Mouse (Mus musculus): ENCODE data around the gene Hoxd3. TPM values are rescaled to one million over a fixed set of nuclear protein-coding genes. Genes with fewer than 3 reads are reported as not detected.

The Hoxd3 gene
- polyA plus RNA-seq, 1 experiment: 0.09 TPM

DNA sequence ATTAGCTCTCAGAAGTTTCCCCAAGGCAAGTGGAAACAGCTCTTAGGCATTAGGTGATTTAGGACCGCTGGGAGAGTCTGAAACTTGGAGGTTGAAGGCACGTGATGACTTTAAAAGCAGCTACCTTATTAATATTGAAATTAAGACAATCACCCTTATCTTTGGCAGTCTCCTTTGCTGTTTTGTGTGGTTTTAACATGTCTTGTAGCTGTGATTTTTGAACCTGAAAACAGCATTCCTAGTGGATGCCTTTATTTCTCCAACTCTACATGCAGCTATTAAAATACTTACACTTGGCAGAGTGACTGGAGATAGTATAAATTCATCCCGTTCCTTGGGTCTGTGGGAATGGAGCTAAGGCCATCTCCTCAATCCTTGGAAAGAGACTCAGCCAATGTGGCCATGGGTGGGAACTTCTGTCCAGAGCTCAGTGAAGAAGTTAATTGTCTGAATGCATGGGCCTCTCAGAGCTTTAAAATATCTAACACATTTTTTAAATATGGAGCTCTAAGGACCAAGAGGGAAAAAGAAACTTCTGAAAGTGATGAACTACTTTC, 41.0 kb upstream of the Hoxd3 start:
- Histone ChIP-seq H3K4me3 (replicated peaks; ENCODE audit: extremely low read depth, low read depth, low read length) (no peak overlapping the region), H3K4me1 (ENCODE audit: control insufficient read depth, insufficient read depth, low read length) (peaks cover 2% of the 10 kb centered on the region; the same call in 1 of the 2 replicates)
- WGBS: 12% methylated on average over 3 of the region's 3 CpGs
- DNase-seq: no peak
- no peak for TF ChIP-seq POLR2A (IDR thresholded peaks at IDR 0.05; ENCODE audit: borderline replicate concordance, extremely low read depth, low read depth, low read length)

DNA sequence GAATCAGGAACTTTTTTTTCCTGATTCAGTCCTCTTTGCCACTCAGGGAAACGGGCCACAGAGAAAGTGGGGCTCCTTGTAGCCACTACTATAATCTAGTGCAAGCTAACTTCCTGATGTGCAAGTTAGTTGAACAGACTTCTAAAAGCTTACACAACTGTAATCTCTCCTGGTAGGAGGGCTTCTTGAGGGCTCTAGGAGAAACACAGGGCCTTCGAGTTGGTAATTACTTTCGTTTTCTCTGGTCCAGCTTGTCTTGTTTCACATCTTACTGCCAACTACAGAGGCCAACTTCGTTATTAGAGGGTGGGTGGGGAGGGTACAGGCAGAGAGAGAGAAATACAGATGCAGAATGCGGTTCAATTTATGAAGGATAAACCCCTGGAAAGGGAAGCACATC, 39.9 kb upstream of the Hoxd3 start:
- H3K4me3 ChIP-seq (replicated peaks; ENCODE audit: extremely low read depth, low read depth, low read length): no peak overlapping the region
- TF ChIP-seq POLR2A (IDR thresholded peaks at IDR 0.05; ENCODE audit: borderline replicate concordance, extremely low read depth, low read depth, low read length): no peak
- no peak for TF ChIP-seq CTCF (IDR thresholded peaks at IDR 0.05; ENCODE audit: insufficient read depth, low read length)
- no peak for DNase-seq
- 48% methylated on average over 5 of the region's 5 CpGs for WGBS
- H3K4me1 ChIP-seq (ENCODE audit: control insufficient read depth, insufficient read depth, low read length): peaks cover 2% of the 10 kb centered on the region; the same call in 1 of the 2 replicates

DNA sequence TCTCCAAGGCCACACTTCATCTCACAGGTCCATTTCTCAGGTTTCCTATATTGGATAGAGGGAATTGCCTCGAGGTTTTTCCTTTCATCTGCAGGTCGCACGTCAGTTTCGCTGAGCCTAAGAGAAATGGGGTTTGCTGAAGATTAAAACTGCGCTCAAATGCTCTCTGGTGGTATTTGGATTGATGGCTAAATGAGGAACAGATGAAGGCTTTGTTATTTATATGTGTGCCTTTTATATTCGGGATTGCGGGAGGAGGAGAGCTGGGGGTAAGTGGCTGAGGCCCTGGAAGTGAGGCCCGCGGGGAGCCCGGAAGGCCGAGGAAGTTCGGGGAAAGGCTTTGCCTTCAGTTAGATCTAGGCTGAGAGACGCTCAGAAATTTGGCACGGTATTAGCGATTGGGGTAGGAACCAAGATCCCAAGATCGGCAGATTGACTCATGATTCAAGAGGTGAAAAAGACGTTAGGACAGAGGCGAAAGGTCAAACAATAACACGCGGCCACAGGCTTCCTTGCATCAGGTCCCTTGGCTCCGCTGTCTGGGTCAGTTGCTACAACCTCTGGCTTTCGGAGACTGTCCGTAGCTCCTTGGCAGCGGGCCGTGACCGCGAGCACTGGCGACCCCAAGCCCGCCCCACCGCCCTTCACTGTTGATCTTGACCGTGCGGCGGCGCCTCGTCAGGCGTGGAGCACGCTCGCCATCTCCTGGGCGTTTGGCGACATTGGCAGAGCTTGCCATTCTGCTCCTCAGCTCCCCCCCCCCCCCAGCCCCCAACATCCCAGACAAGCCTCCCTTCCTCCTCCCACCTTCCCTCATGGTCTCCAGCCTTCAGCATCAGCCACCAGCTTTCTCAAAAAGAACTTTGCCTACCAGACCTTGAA, 39.0 kb upstream of the Hoxd3 start:
- Histone ChIP-seq H3K4me1 (ENCODE audit: control insufficient read depth, insufficient read depth, low read length) (peaks cover 2% of the 10 kb centered on the region; the same call in 1 of the 2 replicates), H3K4me3 (replicated peaks; ENCODE audit: extremely low read depth, low read depth, low read length) (no peak overlapping the region)
- TF ChIP-seq CTCF (IDR thresholded peaks at IDR 0.05; ENCODE audit: insufficient read depth, low read length) (peak; percentile 63), POLR2A (IDR thresholded peaks at IDR 0.05; ENCODE audit: borderline replicate concordance, extremely low read depth, low read depth, low read length) (no peak)
- no peak for DNase-seq
- 13% methylated on average over 40 of the region's 40 CpGs for WGBS

DNA sequence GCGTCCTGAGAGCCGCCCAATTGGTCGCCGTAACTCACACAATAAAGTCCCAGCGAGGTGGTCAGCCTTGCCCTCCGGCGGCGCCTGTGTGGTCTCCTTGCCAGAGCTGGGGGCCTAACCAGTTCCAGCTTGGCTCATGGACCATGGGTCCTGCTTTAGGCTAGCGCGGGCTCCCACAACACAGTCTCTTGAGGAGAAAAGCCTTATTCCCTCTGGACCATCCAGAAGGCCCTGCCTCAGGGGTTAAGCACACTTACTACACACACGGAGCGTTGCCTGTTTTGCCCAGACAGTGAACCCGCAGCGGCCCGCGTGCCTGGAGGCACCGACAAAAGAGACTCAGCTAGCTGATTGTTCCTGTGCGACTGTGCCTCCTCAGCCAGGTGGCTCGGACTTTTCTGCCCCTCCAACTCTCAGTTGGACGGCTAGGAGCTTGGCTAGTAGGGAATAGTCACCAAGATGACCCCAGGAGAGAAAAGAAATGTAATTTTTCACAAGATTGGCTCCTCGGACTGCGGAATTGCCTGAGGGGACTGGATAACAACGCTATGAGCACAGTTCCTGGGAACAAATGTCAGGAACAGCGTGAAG, 37.8 kb upstream of the Hoxd3 start:
- no peak for DNase-seq
- TF ChIP-seq CTCF (IDR thresholded peaks at IDR 0.05; ENCODE audit: insufficient read depth, low read length) (no peak), POLR2A (IDR thresholded peaks at IDR 0.05; ENCODE audit: borderline replicate concordance, extremely low read depth, low read depth, low read length) (no peak)
- Histone ChIP-seq H3K4me1 (ENCODE audit: control insufficient read depth, insufficient read depth, low read length) (no peaks in the 10 kb centered on the region), H3K4me3 (replicated peaks; ENCODE audit: extremely low read depth, low read depth, low read length) (no peak overlapping the region)
- WGBS: 5% methylated on average over 24 of the region's 24 CpGs

DNA sequence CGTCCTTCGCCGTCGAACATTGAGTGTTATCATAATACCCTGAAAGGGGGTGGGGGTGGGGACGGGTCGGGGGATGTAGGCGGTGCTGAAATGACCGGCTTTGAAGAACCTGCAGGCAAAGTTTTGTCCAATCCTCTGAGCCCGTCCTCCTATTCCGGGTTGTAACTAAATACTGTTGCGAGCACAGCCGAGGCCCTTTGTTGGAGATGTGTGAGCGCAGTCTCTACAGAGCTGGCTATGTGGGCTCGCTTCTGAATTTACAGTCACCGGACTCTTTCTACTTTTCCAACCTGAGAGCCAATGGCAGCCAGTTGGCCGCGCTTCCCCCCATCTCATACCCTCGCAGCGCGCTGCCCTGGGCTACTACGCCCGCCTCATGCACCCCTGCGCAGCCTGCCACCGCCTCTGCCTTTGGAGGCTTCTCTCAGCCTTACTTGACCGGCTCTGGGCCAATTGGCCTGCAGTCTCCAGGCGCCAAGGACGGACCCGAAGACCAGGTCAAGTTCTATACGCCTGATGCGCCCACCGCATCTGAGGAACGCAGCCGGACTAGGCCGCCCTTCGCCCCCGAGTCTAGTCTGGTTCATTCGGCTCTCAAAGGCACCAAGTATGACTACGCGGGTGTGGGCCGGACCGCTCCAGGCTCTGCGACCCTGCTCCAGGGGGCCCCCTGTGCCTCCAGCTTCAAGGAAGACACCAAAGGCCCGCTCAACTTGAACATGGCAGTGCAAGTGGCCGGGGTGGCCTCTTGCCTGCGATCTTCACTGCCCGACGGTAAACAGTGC, 36.7 kb upstream of the Hoxd3 start, which contains the start of gene Hoxd12:
Gene Hoxd12, plus strand, starts transcription at position 133 of the 785 bp plus-strand sequence.
- WGBS: 6% methylated on average over 47 of the region's 47 CpGs
- no peak within 1 kb of the TSS for H3K4me3 ChIP-seq (replicated peaks; ENCODE audit: extremely low read depth, low read depth, low read length)
- no peak for DNase-seq

DNA sequence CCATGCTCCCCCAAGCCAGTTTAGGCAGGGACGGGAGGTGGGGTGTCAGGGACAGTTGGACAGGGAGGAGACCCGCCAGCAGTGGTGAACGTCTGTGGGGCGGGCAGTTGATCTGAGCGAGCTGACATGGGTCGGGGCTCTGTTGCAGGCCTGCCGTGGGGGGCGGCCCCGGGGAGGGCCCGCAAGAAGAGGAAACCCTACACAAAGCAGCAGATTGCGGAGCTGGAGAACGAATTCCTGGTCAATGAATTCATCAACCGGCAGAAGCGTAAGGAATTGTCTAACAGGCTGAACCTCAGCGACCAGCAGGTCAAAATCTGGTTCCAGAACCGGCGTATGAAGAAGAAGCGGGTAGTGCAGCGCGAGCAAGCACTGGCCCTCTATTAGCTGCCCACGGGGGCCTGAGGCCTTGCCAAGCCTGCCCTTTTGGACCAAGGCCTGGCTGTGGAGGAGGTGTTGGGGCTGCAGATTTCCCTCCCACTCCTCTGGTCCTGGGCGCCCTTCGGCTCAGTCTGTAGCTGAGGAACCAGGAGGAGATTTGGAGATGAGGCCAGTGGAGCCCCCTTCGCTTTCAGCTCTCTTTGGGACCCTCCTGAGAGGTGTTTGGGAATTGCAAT, 36.0 kb upstream of the Hoxd3 start:
- WGBS: 9% methylated on average over 24 of the region's 24 CpGs
- no peak for DNase-seq
- no peaks in the 10 kb centered on the region for H3K4me1 ChIP-seq (ENCODE audit: control insufficient read depth, insufficient read depth, low read length)
- TF ChIP-seq CTCF (IDR thresholded peaks at IDR 0.05; ENCODE audit: insufficient read depth, low read length) (no peak), POLR2A (IDR thresholded peaks at IDR 0.05; ENCODE audit: borderline replicate concordance, extremely low read depth, low read depth, low read length) (no peak)
- no peak overlapping the region for H3K4me3 ChIP-seq (replicated peaks; ENCODE audit: extremely low read depth, low read depth, low read length)

More for the DNA sequence above, 36.7 kb upstream of the Hoxd3 start, which contains the start of gene Hoxd12:
- TF ChIP-seq POLR2A (IDR thresholded peaks at IDR 0.05; ENCODE audit: borderline replicate concordance, extremely low read depth, low read depth, low read length) (no peak), CTCF (IDR thresholded peaks at IDR 0.05; ENCODE audit: insufficient read depth, low read length) (no peak)
- no peaks in the 10 kb centered on the region for H3K4me1 ChIP-seq (ENCODE audit: control insufficient read depth, insufficient read depth, low read length)

DNA sequence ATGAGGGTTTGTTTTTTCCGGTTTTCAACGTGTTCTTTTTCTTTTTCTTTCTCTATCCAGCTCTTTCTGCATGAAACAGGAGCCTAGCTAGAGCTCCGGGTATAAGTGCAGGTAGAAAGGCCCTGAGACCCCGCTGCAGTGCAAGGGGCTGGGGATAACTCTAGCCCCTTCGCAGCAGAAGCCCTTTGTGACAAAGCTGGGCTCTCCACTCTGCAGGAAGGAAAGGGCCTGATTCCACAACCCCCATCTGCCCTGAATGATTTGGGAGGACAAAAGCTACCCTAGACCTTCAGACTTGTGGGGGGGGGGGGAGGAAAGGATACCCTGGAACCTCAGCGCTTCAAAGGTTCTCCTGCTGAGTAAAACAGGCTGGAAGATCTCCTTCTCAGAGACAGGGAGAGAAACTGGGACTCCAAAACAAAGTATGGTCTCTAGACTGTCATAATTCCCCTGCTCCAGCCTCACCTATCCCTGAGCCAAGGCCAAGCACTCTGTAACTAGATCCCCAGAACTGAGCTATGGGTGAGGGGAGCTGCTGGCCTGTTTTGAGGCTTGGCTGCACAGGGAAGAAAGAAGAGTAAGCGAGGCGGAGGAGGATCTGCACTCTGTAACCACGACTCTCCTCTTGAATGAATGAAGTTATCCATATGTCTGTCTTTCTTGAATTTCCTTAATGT, 35.2 kb upstream of the Hoxd3 start:
- Histone ChIP-seq H3K4me1 (ENCODE audit: control insufficient read depth, insufficient read depth, low read length) (no peaks in the 10 kb centered on the region), H3K4me3 (replicated peaks; ENCODE audit: extremely low read depth, low read depth, low read length) (no peak overlapping the region)
- TF ChIP-seq POLR2A (IDR thresholded peaks at IDR 0.05; ENCODE audit: borderline replicate concordance, extremely low read depth, low read depth, low read length) (no peak), CTCF (IDR thresholded peaks at IDR 0.05; ENCODE audit: insufficient read depth, low read length) (no peak)
- DNase-seq: no peak
- 8% methylated on average over 9 of the region's 9 CpGs for WGBS

DNA sequence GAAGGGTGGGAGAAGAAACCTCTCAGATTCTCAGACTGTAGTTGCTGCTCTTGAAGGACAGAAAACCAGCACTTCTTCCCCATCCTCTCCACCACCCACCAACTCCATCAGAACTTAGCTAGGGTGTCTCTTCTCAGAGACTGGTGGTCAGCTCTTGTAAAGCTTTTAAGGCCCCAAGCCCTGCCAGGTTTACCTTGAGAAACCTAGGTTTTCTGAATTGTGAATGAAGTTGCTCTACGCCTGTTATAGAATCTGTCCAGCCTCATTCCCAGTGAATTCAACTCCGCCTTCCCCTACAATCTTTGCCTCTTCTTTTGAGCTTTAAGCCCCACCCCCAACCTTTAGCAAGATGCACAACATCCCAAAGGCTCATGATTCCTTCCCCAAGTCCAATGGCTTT, 34.6 kb upstream of the Hoxd3 start:
- Histone ChIP-seq H3K4me3 (replicated peaks; ENCODE audit: extremely low read depth, low read depth, low read length) (no peak overlapping the region), H3K4me1 (ENCODE audit: control insufficient read depth, insufficient read depth, low read length) (no peaks in the 10 kb centered on the region)
- WGBS: 22% methylated on average over 2 of the region's 2 CpGs
- TF ChIP-seq POLR2A (IDR thresholded peaks at IDR 0.05; ENCODE audit: borderline replicate concordance, extremely low read depth, low read depth, low read length) (no peak), CTCF (IDR thresholded peaks at IDR 0.05; ENCODE audit: insufficient read depth, low read length) (no peak)
- DNase-seq: no peak

Data from lung, adult 2 months (tissue).